Mouse (Mus musculus) liver, adult 2 months (tissue): ENCODE measurements around the gene Ldlrap1.

Experiments used
- CTCF ChIP-seq: fragments of 200-500 bp; IDR thresholded peaks from 2 replicates; pipeline ENCODE4 v1.5.1; 2011; ENCODE audit warnings: low read depth, low read length, control low read depth
- POLR2A ChIP-seq: fragments of 200-500 bp; IDR thresholded peaks from 2 replicates; pipeline ENCODE4 v1.6.1; 2011; ENCODE audit warnings: low read length, control low read depth; ENCODE audit not compliant: insufficient read depth; ENCODE audit errors: extremely low read depth

DNA sequence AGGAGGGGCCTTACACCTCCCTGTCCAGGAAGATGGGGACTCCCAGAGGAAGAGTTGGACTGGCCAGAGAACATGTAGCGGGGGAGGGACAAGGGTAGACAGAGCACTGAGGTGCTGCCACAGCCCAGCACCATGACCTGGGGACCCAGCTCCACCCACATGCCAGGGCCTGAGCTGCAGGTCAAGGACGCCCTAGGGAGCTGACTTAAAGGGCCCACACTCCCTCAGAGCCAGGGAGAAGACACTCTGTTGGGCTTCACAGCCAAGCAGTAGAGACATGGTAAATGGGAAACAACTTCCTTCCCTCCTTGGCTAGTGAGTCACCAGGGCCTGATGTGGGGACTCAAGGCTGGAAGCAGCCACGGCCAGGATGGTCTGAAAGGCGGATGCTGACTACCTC lies 9.5 kb downstream of the Ldlrap1 start:
- no peak for TF ChIP-seq CTCF
- no peak for TF ChIP-seq POLR2A
